Mouse (Mus musculus): ENCODE data around the gene Vmn1r1.

Vmn1r1 gene

DNA sequence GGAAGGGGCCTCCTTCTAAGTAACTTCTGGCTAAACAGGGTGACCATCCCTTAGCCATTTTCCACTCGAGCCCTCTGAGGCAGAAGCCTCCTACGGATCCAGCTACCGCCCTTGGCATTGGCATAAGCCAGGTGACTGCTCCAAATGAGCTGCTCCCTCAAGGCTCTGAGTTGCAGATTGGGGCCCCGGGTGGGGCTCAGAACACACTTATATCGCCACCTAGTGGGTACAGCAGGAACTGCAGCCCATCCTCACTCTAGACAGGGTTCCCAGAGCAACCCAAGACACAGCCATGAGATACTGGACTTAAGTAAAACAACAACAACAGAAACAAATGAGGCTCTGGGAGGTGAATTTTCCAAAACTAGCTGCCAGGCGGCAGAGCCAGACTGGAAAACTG, 23.9 kb downstream of the Vmn1r1 start:
- TF ChIP-seq GATA4 (IDR thresholded peaks at IDR 0.05; ENCODE audit: insufficient replicate concordance, low read length), result no peak

DNA sequence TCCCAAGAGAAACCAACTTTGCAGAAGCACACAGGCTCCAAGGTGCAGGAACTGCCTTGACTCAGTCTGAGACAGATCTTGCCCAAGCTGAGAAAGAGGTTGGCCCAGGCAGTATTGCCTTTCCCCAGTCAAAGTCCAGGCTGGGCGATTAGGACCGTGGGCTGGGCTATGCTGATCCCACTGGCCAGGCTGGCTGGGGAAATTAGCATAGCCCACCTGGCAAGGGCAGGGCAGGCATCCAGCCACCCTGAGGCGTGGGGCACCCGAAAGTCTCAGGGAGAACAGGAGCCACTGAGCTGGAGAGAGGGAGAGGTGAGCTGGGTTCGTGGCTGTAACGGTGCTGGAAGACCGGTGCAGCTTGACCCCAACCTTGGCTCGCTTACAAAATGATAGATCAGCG, 24.3 kb downstream of the Vmn1r1 start:
- TF ChIP-seq GATA4 (IDR thresholded peaks at IDR 0.05; ENCODE audit: insufficient replicate concordance, low read length), result no peak

DNA sequence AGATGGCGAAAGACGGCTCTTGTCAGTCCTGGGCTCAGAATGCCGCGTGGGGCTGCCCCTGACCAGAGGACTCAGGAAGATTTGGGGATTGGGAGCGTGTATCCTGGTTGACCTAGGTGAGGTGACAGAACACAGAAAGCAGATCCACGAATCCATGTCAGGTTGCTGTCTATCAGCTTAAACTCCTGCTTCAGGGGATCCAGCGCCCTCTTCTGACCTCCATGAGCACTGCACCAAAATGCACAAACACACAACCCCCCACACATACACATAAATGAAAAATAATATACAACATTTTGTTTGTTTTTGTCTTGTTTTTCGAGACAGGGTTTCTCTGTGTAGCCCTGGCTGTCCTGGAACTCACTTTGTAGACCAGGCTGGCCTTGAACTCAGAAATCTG, 26.1 kb downstream of the Vmn1r1 start:
- TF ChIP-seq GATA4 (IDR thresholded peaks at IDR 0.05; ENCODE audit: insufficient replicate concordance, low read length), result no peak

- no peak for TF ChIP-seq GATA4 (IDR thresholded peaks at IDR 0.05; ENCODE audit: insufficient replicate concordance, low read length)
These were observed 26.8 kb downstream of the Vmn1r1 start for GRCm38 (mm10) chr1:182137204-182138125.

- no peak for TF ChIP-seq GATA4 (IDR thresholded peaks at IDR 0.05; ENCODE audit: insufficient replicate concordance, low read length)
These were observed 33.5 kb downstream of the Vmn1r1 start for GRCm38 (mm10) chr1:182130830-182131229.

GRCm38 (mm10) chr1:182124924-182125368, 39.3 kb downstream of the Vmn1r1 start:
- TF ChIP-seq GATA4 (IDR thresholded peaks at IDR 0.05; ENCODE audit: insufficient replicate concordance, low read length), result 0 out of 2 replicates have a peak, but pooled peaks have one; percentile 9

GRCm38 (mm10) chr1:182124506-182124905, 39.8 kb downstream of the Vmn1r1 start, which contains the start of gene Srp9:
Srp9 (plus strand) TSS chr1:182124737.
- no peak; the same call in 1 of the 2 replicates for TF ChIP-seq GATA4 (IDR thresholded peaks at IDR 0.05; ENCODE audit: insufficient replicate concordance, low read length)

GRCm38 (mm10) chr1:182122413-182122812, 41.9 kb downstream of the Vmn1r1 start:
- TF ChIP-seq GATA4 (IDR thresholded peaks at IDR 0.05; ENCODE audit: insufficient replicate concordance, low read length), result no peak

- TF ChIP-seq GATA4 (IDR thresholded peaks at IDR 0.05; ENCODE audit: insufficient replicate concordance, low read length), result no peak
These were observed 48.5 kb downstream of the Vmn1r1 start for GRCm38 (mm10) chr1:182115651-182116408.

DNA sequence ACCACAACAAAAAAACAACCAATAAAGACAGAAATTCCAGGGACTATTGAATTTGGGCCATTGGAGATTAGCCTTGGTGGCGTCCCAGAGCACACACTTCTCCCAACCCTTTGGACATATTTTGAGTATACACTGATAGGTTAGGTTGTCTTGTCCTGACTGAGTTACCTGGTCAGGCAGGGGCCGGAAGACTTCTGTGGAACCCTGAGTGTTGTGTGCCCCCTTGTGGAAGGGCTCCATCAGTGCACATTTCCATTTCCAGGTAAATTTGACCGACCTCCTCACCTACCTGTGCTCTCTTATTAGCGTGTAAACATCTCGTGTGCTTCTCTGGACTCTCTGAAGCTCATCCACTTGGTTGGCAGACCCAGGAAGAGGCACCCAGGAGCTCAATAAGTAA, 49.1 kb downstream of the Vmn1r1 start:
- TF ChIP-seq GATA4 (IDR thresholded peaks at IDR 0.05; ENCODE audit: insufficient replicate concordance, low read length), result no peak

DNA sequence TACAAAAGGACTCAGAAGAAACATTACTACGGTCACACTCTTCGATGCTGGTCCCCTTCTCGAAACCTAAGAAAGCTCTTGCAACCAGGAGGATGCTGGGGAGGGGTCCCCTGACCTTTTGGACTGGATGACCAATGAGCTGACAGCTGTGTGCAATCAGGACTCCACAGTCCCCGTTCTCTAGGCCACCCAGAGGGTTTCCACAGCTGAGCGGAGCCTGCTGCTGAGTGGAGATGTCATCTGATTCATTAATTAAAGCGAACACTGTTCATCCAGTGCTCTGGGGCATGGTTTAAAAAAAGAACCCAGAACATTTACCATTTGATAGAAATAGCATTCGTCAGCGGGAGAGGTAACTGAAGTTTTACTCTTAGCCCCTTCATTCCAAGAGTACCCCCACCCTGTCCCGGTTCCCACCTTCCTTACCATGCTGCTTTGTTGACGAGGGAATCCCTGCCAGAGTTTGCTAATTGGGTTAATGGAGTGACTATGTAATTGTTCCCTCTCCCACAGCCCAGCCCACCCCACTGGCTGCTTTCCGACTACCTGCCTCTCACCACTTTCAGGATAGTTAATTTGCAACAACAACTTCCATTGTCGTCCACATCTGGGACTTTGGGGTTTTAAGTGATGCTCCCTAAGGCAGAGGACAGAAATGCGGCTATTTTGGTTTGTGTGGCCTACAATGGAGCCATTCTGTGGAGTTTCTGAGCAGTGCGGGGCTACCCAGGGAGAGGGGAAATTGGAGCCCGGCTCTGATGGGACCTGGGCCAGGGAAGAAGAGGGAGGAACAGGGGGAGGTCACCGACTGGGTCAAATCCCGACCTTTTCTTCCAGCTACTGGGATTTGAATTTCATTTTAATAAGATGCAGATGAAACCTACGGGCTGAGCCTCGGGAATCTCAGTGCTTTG, 50.4 kb downstream of the Vmn1r1 start:
- no peak for TF ChIP-seq GATA4 (IDR thresholded peaks at IDR 0.05; ENCODE audit: insufficient replicate concordance, low read length)

GRCm38 (mm10) chr1:182113131-182113530, 51.2 kb downstream of the Vmn1r1 start:
- TF ChIP-seq GATA4 (IDR thresholded peaks at IDR 0.05; ENCODE audit: insufficient replicate concordance, low read length), result no peak

DNA sequence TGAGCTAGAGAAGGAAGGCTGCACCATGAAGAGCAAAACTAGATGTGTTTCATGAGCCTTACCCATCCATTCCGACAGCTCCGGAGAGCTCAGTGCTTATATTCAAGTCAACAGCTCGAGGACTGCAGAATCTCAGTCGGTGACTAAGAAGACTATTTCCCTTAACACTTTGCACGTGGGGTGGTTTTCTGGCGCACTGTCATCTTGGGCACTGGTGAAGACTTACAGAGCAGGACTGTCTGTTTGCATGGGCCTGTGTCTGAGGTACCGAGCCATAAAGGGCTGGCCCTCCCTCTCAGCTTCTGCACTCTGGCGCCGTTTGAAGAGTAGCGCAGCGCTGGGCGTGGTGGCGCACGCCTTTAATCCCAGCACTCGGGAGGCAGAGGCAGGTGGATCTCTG, 51.9 kb downstream of the Vmn1r1 start:
- TF ChIP-seq GATA4 (IDR thresholded peaks at IDR 0.05; ENCODE audit: insufficient replicate concordance, low read length), result no peak

- no peak for TF ChIP-seq GATA4 (IDR thresholded peaks at IDR 0.05; ENCODE audit: insufficient replicate concordance, low read length)
These were observed 52.6 kb downstream of the Vmn1r1 start for GRCm38 (mm10) chr1:182111386-182112317.
